Mouse (Mus musculus): ENCODE results near the gene Lama1.

DNA sequence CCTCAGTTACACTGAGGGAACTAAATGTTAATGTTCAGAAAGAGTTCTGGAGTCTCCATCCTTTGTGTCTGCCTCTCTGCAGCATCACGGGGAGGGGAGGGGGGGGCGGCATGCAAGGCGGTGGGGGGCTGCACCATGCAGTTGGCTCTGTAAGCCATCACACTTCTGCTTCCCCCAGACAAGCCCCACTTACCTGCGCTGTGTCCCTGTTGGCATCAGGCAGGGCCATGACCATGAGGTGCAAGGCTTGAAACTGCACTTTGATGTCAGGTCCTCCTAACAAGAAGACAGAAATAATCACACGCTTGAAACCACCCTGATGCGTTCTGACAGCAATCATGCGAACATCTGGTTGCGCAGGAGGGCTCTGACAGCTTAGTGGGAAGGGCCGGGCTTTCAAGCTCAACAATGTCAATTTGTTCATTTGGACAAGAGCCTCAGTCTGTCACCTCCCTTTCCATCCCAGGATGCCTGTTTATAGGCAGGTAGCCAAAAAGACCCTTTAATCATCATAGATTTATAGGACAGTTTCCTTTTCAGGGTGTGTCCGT, 164.1 kb downstream of the Lama1 start:
- no peak for TF ChIP-seq CTCF (IDR thresholded peaks at IDR 0.05; ENCODE audit: low read depth, low read length)
- no peak for TF ChIP-seq EP300 (IDR thresholded peaks at IDR 0.05; ENCODE audit: insufficient read depth, low read depth, low read length)
- no peak for TF ChIP-seq POLR2A (IDR thresholded peaks at IDR 0.05; ENCODE audit: insufficient read depth, low read length)
